Mouse (Mus musculus): Measurements from ENCODE around the gene Sh2b2.
"Not testable (repeated sequence)": the region's sequence is repeated elsewhere in the genome, so short reads cannot be mapped to it uniquely, and the experiment has no call there.

Gene Sh2b2

DNA sequence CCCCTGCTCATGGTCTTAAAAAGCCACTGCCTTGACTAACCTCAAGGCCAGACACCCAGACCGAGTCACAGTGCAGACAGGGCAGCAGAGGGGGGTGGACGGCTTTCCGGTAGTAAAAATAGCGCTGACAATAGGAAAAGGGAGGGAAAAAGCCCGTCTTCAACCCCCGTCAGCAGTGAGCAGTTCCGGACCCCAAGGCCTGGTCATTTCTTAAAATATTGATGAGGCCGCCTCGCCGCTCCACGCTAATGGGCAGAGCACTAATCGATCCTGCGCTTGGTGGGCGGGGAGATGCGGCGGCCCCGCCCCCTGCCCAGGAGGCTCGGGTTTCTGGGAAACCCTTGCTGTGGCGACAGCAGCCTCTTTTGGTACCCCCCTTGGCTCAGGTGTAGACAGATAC, 8.7 kb downstream of the Sh2b2 start:
- no peak for DNase-seq (ENCODE audit: low spot score)

GRCm38 (mm10) chr5:136236611-136237010, 9.7 kb downstream of the Sh2b2 start:
- DNase-seq (ENCODE audit: low spot score): peak; percentile 44

- DNase-seq (ENCODE audit: low spot score): no peak
Measured at GRCm38 (mm10) chr5:136230348-136231035, 15.9 kb downstream of the Sh2b2 start.

- no peak for DNase-seq (ENCODE audit: low spot score)
Measured at GRCm38 (mm10) chr5:136226246-136226876, 20.0 kb downstream of the Sh2b2 start.

GRCm38 (mm10) chr5:136218585-136218984, 27.8 kb downstream of the Sh2b2 start:
- DNase-seq (ENCODE audit: low spot score): no peak

- no peak for DNase-seq (ENCODE audit: low spot score)
Measured at GRCm38 (mm10) chr5:136217932-136218381, 28.4 kb downstream of the Sh2b2 start.

DNA sequence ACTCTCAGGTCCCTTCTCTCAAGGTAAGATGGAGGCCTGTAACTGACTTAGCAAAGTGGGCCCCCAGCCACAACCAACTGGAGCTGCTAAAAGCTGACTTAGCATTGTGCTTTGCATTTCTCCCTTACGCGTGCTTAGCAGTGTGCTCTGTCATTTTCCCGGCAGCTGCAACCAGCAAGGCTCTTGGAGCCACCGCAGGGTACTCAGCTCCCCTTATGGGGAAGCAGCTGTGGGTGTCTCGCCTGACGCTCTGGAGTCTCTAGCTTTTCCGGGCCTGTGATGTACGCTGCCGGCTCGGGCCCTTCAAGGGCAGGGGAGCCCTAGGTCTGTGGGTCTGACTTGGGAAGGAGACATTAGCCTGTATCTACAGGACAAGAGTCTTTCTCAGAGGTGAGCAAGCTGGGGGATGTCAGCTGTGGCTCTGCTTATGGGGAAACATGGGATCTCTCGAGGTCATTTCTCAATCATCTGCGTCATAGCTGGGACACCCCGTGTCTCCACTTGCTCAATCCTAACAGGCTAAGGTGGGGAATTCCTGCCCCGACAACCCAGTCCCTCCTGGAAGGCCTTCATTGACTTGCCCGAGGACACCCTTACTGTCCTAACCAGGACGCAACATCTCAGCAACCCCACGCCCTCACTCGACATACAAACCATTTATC, 29.2 kb downstream of the Sh2b2 start:
- no peak for DNase-seq (ENCODE audit: low spot score)

DNA sequence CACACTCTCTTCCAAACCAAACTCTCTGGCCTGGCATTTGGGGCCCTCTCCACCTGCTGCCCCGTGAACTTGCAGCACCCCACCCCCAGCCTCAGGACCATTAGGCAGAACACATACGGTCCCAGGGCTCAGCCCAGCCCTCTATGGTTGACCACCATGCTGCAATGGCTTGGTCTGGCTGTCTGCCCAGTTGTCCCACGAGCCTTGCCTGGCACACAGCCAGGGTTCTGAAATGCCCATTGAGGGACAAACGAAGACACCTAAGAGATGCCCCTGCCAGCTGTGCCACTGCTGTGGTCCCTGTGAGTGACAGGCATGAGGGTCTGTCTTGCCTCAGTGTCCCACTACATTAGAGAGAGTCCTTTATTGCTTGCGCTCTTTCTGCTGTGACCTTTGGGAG, 30.4 kb downstream of the Sh2b2 start:
- no peak for DNase-seq (ENCODE audit: low spot score)

GRCm38 (mm10) chr5:136215211-136215610, 31.1 kb downstream of the Sh2b2 start:
- no peak for DNase-seq (ENCODE audit: low spot score)

DNA sequence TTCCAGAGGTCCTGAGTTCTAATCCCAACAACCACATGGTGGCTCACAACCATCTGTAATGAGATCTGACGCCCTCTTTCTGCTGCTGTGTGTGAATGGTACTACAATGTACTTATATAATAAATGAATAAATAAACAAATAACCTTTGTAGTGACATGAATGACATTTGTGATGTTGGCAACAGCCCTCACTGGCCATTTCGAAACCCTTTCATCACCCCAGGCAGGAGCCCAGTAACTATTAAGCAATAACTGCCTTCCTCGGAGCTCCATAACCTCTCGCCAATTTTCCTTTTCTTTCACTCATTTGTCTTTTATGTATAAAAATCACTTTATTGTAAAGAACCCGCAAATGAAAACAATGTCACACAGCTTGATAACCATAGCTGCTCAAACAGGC, 32.6 kb downstream of the Sh2b2 start:
- no peak for DNase-seq (ENCODE audit: low spot score)

- no peak for DNase-seq (ENCODE audit: low spot score)
Measured at GRCm38 (mm10) chr5:136212716-136213115, 33.6 kb downstream of the Sh2b2 start.

GRCm38 (mm10) chr5:136211341-136212102, 34.8 kb downstream of the Sh2b2 start:
- DNase-seq (ENCODE audit: low spot score): not testable (repeated sequence)

DNA sequence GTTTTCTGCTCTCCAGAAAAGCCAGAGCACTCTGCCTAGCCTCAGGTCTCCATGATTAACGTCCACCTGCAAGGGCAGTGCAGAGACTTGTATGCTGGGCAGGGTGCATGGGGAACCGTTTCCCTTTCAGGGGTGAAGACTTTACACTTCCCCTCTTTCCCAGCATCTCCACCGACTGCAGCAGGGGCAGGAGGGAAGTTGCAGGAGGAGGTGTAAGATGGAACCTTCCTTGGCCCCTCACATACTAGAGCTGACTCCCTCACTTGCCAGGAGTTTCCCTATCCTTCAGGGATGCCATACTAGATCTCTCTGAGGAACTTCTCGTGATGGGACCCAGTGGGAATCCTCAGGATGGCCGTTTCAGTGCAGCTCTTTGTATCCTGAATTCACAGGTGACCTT, 35.8 kb downstream of the Sh2b2 start:
- DNase-seq (ENCODE audit: low spot score): no peak

- DNase-seq (ENCODE audit: low spot score): no peak
Measured at GRCm38 (mm10) chr5:136201832-136202231, 44.5 kb downstream of the Sh2b2 start.

DNA sequence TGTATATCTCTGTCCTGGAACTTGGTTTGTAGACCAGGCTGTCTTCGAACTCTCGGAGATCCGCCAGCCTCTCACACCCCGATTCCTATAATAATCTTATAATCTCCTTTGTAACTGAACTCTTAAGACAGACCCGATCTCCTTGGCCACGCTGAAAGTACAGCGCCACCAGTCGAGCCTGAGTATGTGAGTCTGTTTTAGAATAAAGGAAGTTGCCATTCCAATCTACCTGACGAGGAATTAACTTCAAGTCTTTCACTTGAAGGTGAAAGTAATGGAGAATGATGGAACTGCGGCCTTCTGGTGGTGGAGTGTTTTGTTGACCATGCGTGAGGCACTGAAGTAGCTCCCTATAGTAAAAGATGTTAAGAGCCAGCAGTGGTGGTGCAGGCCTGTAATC, 46.8 kb downstream of the Sh2b2 start:
- DNase-seq (ENCODE audit: low spot score): no peak

- peak; percentile 87 for DNase-seq (ENCODE audit: low spot score)
Measured at GRCm38 (mm10) chr5:136198474-136199391, 47.6 kb downstream of the Sh2b2 start, which contains the start of gene Prkrip1. Gene Prkrip1, minus strand, starts transcription at chr5:136198963.

GRCm38 (mm10) chr5:136191870-136192269, 54.5 kb downstream of the Sh2b2 start:
- DNase-seq (ENCODE audit: low spot score): no peak

DNA sequence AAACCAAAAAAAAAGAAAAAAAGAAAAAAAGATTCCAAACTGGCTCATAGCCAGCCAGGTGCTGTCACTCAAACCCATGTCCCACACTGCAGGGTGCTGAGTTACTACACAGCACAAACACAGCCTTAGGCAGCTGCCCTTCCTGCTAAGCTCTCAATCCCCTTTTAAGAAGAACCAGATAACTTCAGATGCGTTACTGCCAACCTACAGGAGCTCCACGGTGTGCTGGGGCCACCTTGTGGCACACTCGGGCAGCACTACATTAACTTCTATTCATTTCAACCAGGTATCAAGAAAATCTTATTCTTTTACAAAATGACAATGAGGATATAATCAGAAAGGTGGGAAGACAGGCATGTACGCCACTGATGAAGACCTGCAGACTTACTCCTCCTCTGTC, 59.6 kb downstream of the Sh2b2 start:
- DNase-seq (ENCODE audit: low spot score): no peak

GRCm38 (mm10) chr5:136183766-136184165, 62.6 kb downstream of the Sh2b2 start:
- DNase-seq (ENCODE audit: low spot score): no peak

DNA sequence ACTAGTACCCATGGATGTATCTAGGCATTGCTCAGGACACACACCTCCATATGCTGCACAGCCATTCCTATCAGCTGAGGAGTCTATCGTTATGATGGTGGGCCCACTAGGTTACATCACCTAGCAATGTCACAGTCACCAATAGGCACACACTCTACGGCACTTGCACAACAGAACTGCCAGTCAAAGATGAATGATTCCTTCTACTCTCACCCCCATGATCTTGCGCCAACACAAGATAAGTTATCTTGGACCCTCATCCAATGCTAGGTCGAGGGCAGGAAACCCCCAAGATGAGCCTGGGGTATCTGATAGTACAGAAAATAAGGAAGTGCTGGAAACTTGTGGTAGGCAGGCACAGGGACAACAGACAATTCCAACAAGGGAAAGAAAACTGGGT, 63.5 kb downstream of the Sh2b2 start:
- no peak for DNase-seq (ENCODE audit: low spot score)

GRCm38 (mm10) chr5:136182049-136182448, 64.3 kb downstream of the Sh2b2 start:
- no peak for DNase-seq (ENCODE audit: low spot score)
